Mouse (Mus musculus) left cerebral cortex, postnatal 25 days (tissue): ENCODE data around the gene Trmt61a. TPM values are rescaled to one million over a fixed set of nuclear protein-coding genes. Genes with fewer than 3 reads are reported as not detected.
A peak's percentile ranks its signal among the peaks of the same experiment; 100 is the strongest.

Experiments
- DNase-seq, 2 experiments: peaks; one replicate each; pipeline ENCODE4 v3.0.0; 2022; ENCODE audit warnings: low spot score in 2 of 2, mixed read lengths in 1 of 2
- intact Hi-C: fragments of 180-260 bp; cut with DNase I; formaldehyde crosslinking; loops from one replicate; pipeline ENCODE4 v1.15.1; 2025
- total RNA-seq, 2 experiments: library from RNA; stranded (reverse); gene quantifications; 2 replicates each; pipeline ENCODE4 v1.2.3; 2021

Gene Trmt61a
- total RNA-seq, 2 experiments from 2014 or later = 17.1 to 17.4 TPM

DNA sequence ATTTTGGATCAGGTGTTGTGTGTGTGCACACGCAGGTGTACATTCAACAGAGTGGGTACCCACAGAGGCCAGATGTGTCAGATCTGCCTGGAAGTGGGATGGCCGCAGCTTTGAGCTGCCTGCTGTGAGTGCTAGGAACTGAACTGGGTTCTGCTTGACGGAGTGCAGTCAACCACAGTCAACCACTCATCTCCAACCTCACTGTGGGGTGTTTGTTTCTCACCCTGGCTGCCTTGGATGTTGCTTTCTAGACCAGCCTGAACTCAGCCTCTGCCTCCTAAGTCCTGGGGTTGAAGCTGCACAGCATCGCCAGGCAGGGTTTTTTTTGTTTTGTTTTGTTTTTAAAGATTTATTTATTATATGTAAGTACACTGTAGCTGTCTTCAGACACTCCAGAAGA lies 42.3 kb downstream of the Trmt61a start:
- intact Hi-C loops = no loop called here
- no peak for DNase-seq

DNA sequence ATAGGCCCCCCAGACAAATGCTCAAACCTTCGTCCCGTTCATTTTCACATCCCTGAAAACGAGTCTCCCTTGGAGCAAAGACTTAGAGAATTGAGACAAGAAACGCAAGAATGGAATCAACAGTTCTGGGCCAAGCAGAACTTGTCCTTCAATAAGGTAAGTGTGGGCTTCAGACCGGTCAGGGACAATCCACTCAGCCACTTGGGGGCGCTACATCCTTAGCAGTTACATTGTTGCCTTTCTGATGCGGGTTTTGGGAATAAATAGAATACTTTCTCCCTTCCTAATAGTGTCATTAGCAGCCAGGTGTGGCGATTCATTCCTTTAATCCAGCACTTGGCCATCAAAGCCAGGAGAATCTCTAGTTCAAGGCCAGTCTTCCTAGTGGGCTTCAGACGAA lies 44.7 kb downstream of the Trmt61a start:
- intact Hi-C loops = no loop called here
- DNase-seq = no peak

DNA sequence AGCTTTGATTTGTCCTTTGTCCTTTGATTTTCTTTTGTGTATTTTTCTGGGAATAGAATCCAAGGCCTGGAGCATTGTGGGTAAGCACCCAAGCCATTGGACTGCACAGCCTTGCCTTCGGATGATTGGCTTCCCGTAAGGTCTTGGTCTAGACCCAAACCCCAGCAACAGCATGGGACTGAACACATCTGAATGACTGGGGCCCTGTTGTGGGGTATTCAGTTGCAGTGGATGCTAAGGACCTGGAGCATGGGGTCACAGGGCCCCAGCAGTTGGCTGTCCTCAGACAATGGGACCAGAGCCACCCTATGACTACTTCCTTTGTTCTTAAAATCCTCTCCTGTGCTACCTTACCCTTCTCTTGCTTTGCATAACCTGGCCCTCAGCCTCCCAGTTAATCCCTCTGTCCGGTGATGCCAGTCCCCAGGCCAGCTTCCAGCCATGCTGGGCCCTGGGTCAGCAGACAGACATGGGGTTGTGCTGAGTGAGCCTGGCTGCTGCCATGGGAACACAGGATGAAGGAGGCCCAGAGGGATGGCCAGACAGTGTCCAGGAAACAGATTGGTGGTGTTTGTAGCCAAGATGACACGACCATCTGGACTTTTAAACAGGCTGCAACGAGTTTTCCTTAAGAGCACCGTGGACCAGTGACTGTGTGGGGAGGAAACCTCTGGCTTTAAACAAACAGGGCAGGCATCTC lies 46.9 kb downstream of the Trmt61a start:
- no peak for DNase-seq
- intact Hi-C loops = no loop called here

DNA sequence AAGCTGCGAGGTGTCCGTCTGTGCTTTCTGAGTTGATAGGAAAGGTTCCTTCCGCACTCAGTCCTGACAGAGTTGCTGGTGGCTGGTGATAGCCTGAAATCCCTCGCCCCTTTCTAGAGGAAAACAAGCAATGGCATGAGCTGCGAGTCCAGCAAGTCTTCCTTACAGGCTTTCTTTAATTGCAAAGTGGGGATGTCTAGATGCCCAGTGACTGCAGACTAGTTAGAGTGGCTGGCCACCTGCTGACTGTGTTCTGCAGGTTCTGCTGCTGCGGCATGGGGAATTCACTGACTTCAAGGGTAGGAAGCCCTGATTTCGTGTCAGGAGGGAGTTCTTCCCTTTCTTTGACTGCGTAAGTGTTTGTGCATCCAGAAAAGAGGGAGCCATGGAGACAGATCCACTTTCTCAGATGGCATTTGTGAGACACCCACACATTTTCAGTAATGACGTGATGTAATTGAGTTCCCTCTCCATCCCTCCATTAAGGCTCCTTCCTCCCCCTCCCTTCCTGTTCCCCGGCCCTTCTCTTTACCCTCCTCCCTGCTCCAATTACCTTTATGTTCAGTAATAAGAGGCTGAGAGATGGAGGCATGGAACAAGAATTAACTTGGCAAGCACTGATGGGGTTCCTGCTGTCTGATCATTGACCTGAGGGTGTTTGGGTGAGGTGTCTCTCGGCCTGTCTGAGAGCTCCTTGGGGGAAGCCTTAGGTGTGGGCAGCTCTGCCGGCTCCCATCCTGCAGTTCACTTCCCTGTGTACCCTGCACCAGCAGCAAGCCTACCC lies 47.6 kb downstream of the Trmt61a start:
- intact Hi-C loops = no loop called here
- peak; percentile 64 to 91 for DNase-seq

DNA sequence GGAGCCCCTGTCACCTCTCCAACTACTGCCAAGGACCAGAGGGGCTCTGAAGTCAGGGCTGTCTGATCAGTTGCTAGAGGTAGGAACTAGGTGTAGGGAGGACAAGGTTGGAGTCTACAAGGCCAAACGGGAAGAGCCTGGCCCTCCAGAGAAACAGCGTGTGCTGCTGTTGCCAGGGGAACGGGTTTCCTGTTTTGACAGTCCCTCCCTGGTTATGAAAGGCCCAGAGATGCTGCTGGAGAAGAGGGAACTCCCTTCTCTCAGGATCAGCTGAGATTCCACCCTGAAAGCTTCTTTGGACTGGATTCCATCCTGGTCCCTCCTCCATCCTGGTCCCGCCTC lies 48.2 kb downstream of the Trmt61a start:
- peak; percentile 63 to 84 for DNase-seq
- intact Hi-C loops = no loop called here

DNA sequence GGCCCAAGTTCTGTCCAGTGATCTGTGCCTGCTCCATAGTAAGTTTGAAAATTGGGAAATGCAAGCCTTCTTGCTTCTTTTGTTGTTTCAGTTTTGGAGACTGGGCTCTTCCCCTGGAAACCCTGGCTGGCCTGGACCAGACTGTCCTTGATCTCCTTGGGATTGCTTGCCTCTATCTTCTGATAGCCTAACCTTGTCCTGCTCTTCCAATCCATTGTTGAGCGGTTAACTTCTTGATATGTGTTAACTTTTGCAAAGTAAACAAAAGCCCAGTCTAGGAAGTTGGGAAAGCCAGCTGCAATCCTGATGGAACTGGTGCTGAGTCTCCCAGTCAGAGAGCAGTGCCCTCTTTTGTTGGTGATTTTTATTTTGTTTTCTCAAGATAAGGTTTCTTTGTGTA lies 50.1 kb downstream of the Trmt61a start:
- intact Hi-C loops = no loop called here

DNA sequence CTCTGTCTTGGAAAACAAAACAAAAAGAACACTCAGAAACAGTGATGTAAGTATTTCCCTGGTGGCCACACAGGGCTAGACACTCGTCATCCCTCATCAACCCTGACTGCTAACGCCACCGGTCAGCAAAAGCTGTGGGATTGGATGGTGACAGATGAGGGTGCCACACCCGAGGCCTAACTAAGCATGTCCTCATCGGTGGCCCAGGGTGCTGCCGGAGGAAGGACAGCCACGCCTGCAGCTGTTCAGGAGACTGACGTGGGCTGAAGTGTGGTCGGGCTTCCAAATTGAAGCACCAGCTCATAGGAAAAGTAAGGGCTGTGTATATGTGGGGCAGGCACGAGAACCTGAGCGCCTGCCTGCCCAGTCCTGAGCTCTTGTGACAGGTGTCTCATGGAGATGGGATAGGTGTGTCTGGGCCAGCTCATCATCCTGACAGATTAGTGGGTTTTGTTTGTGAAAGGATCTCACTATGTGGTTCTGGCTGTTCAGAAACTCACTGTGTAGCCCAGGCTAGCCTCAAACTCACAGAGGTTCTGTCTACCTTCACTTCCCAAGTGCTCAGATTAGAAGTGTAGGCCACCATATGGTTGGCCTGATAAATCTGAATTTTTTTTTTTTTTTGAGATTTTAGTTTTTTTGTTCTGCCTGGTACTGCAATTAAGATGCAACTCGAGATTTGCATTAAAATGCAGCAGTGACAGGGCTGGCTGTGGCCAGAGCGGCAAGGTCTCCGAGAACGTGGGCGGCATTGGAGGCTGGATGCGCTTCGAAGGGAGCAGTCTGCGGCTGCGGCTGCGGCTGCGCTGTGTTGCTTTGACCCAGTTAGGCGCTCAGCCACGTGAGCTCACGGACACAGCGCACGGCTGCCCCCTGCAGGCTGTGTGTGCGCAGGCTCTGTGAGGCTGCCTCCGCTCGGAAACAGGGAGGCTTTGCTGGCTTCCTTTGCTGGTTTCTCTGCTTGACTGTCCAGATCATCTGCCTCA lies 54.2 kb downstream of the Trmt61a start:
- peak; percentile 88 to 92 for DNase-seq
- intact Hi-C loops = loop anchor here (1.0 kb wide), 2 partner anchors 64 to 79 kb away; no protein-coding TSS in a partner anchor

More for the DNA sequence above, 50.1 kb downstream of the Trmt61a start:
- no peak for DNase-seq

DNA sequence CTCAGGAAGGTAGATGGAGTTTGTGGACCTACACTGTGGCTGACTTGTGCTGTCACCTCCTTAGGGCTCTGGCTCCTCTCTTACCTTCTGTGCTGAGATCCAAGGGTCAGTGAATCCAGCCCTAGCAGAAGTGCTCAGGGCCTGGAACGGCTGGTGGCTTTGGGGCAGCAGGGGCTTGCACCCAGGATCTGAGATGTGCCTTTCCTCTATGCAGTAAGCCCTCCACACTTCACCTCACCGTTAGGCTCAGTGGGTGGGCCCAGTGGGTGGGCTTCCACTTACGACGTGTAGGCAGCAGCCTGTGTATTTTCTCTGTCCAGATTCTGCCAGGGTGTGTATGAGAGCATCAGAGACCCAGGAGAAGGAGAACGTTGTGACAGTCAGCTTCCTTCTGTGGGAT lies 55.0 kb downstream of the Trmt61a start:
- intact Hi-C loops = loop anchor here (1.0 kb wide), 2 partner anchors 65 to 80 kb away; no protein-coding TSS in a partner anchor

More for the DNA sequence above, 55.0 kb downstream of the Trmt61a start:
- no peak for DNase-seq

Other genes with a start within 250 kb of the Trmt61a start
- under 1 TPM; 0.53 to 0.66 TPM for gene Tnfaip2, start 235.6 kb upstream of the Trmt61a start, total RNA-seq
- gene Gm266, start 192.3 kb upstream of the Trmt61a start, total RNA-seq = 1 to 10 TPM; 3.2 to 4.5 TPM
- 100 to 1,000 TPM; 243 to 251 TPM for gene Eif5, start 140.1 kb upstream of the Trmt61a start, total RNA-seq
- gene Mark3, start 103.6 kb upstream of the Trmt61a start, total RNA-seq = 100 to 1,000 TPM; 107 to 109 TPM
- 1,000 to 10,000 TPM; 1,727 to 1,729 TPM for gene Ckb, start 5.8 kb upstream of the Trmt61a start, total RNA-seq
- 10 to 100 TPM; 53.9 to 56.9 TPM for gene Bag5, start 35.2 kb downstream of the Trmt61a start, total RNA-seq
- 10 to 100 TPM; 37.0 to 40.0 TPM for gene Apopt1, start 35.2 kb downstream of the Trmt61a start, total RNA-seq
- gene Klc1, start 80.7 kb downstream of the Trmt61a start, total RNA-seq = 100 to 1,000 TPM; 764 to 822 TPM
- 1 to 10 TPM; 3.3 to 4.2 TPM for gene Xrcc3, start 135.8 kb downstream of the Trmt61a start, total RNA-seq
- gene Zfyve21, start 136.1 kb downstream of the Trmt61a start, total RNA-seq = 10 to 100 TPM; 20.7 to 21.1 TPM
- gene Ppp1r13b, start 230.0 kb downstream of the Trmt61a start, total RNA-seq = 10 to 100 TPM; 58.4 to 63.9 TPM